Mouse (Mus musculus): ENCODE results near the gene Nipa2.
A peak's percentile ranks its signal among the peaks of the same experiment; 100 is the strongest.

The Nipa2 gene

GRCm38 (mm10) chr7:55962004-55962908 is at the start of gene Nipa2:
Gene Nipa2 (minus strand): TSS chr7:55962476.
- DNase-seq (ENCODE audit: low spot score), result peak; percentile 93

GRCm38 (mm10) chr7:56011018-56011333 is 48.7 kb upstream of the Nipa2 start:
- DNase-seq (ENCODE audit: low spot score), result no peak

GRCm38 (mm10) chr7:56010318-56011017 is 48.2 kb upstream of the Nipa2 start:
- no peak for DNase-seq (ENCODE audit: low spot score)

GRCm38 (mm10) chr7:55998997-55999396 is 36.7 kb upstream of the Nipa2 start:
- DNase-seq (ENCODE audit: low spot score), result no peak

GRCm38 (mm10) chr7:55995013-55995412 is 32.7 kb upstream of the Nipa2 start:
- DNase-seq (ENCODE audit: low spot score), result peak; percentile 54

GRCm38 (mm10) chr7:55991858-55992257 is 29.6 kb upstream of the Nipa2 start:
- DNase-seq (ENCODE audit: low spot score), result no peak

- no peak for DNase-seq (ENCODE audit: low spot score)
These were observed 28.9 kb upstream of the Nipa2 start for GRCm38 (mm10) chr7:55991129-55991528.

- peak; percentile 92 for DNase-seq (ENCODE audit: low spot score)
These were observed 24.4 kb upstream of the Nipa2 start for GRCm38 (mm10) chr7:55986526-55987214.

- no peak for DNase-seq (ENCODE audit: low spot score)
These were observed 22.5 kb upstream of the Nipa2 start for GRCm38 (mm10) chr7:55984754-55985153.

GRCm38 (mm10) chr7:55983107-55983506 is 20.8 kb upstream of the Nipa2 start:
- no peak for DNase-seq (ENCODE audit: low spot score)

GRCm38 (mm10) chr7:55982010-55982700 is 19.9 kb upstream of the Nipa2 start:
- DNase-seq (ENCODE audit: low spot score), result no peak

- DNase-seq (ENCODE audit: low spot score), result no peak
These were observed 19.2 kb upstream of the Nipa2 start for GRCm38 (mm10) chr7:55981511-55981910.

- DNase-seq (ENCODE audit: low spot score), result no peak
These were observed 12.2 kb upstream of the Nipa2 start for GRCm38 (mm10) chr7:55974429-55974828.

GRCm38 (mm10) chr7:55969415-55969814 is 7.1 kb upstream of the Nipa2 start:
- no peak for DNase-seq (ENCODE audit: low spot score)

GRCm38 (mm10) chr7:55968258-55968901 is 6.1 kb upstream of the Nipa2 start:
- DNase-seq (ENCODE audit: low spot score), result no peak

- no peak for DNase-seq (ENCODE audit: low spot score)
These were observed 4.7 kb upstream of the Nipa2 start for GRCm38 (mm10) chr7:55966866-55967460.

GRCm38 (mm10) chr7:55960506-55960905 is 1.8 kb downstream of the Nipa2 start:
- no peak for DNase-seq (ENCODE audit: low spot score)

- DNase-seq (ENCODE audit: low spot score), result no peak
These were observed 2.5 kb downstream of the Nipa2 start for GRCm38 (mm10) chr7:55959801-55960200.

- DNase-seq (ENCODE audit: low spot score), result no peak
These were observed 4.4 kb downstream of the Nipa2 start for GRCm38 (mm10) chr7:55957916-55958315.

GRCm38 (mm10) chr7:55957178-55957577 is 5.1 kb downstream of the Nipa2 start:
- DNase-seq (ENCODE audit: low spot score), result no peak

GRCm38 (mm10) chr7:55956054-55956453 is 6.2 kb downstream of the Nipa2 start:
- no peak for DNase-seq (ENCODE audit: low spot score)

Data from layer of hippocampus, adult 11-12 months (tissue).